Mouse (Mus musculus) heart, adult 2 months (tissue): Measurements from ENCODE around the gene Kifc3.

ENCODE experiments used
- CTCF ChIP-seq: fragments of 200-600 bp; IDR thresholded peaks from 2 replicates; pipeline ENCODE4 v1.8.1; 2022; ENCODE audit warnings: antibody characterized with exemption, mild to moderate bottlenecking, moderate library complexity
- EP300 ChIP-seq: fragments of 200-500 bp; IDR thresholded peaks from 2 replicates; pipeline ENCODE4 v1.6.1; 2011; ENCODE audit warnings: low read depth, low read length, control low read depth; ENCODE audit not compliant: insufficient read depth

GRCm38 (mm10) chr8:95158654-95159053 lies 44.0 kb downstream of the Kifc3 start:
- TF ChIP-seq CTCF (no peak), EP300 (no peak)
